Mouse (Mus musculus) heart, adult 2 months (tissue): ENCODE measurements around the gene Gpatch2. TPM values are rescaled to one million over a fixed set of nuclear protein-coding genes. Genes with fewer than 3 reads are reported as not detected.

Source experiments
- DNase-seq, 2 experiments: peaks; one replicate each; pipeline ENCODE4 v3.0.0; 2021
- H3K27ac ChIP-seq: fragments of 200-600 bp; 2 replicates; pipeline ENCODE4 v1.8.1; 2022
- H3K27me3 ChIP-seq: fragments of 200-500 bp; 2 replicates; pipeline ENCODE4 v1.6.1; 2012; ENCODE audit warnings: mild to moderate bottlenecking, low read length, inconsistent platforms, mixed read lengths; ENCODE audit not compliant: control insufficient read depth, insufficient read depth
- H3K36me3 ChIP-seq: fragments of 200-500 bp; 2 replicates; pipeline ENCODE4 v1.6.1; 2012; ENCODE audit warnings: low read length, inconsistent platforms; ENCODE audit not compliant: control insufficient read depth, insufficient read depth
- H3K4me1 ChIP-seq: fragments of 200-500 bp; 2 replicates; pipeline ENCODE4 v1.6.1; 2011; ENCODE audit warnings: low read length; ENCODE audit not compliant: control insufficient read depth, insufficient read depth
- H3K4me3 ChIP-seq: fragments of 200-600 bp; 2 replicates; pipeline ENCODE4 v1.8.1; 2022
- H3K79me2 ChIP-seq: fragments of 200-500 bp; replicated peaks from 2 replicates; pipeline ENCODE4 v1.6.1; 2012; ENCODE audit warnings: mild to moderate bottlenecking, inconsistent platforms, low read length, moderate library complexity, mixed read lengths; ENCODE audit not compliant: control insufficient read depth, insufficient read depth
- H3K9ac ChIP-seq: fragments of 200-500 bp; 2 replicates; pipeline ENCODE4 v1.6.1; 2012; ENCODE audit warnings: low read depth, mild to moderate bottlenecking, control low read depth, inconsistent platforms, low read length, mixed read lengths
- CTCF ChIP-seq: fragments of 200-600 bp; IDR thresholded peaks from 2 replicates; pipeline ENCODE4 v1.8.1; 2022; ENCODE audit warnings: antibody characterized with exemption, mild to moderate bottlenecking, moderate library complexity
- EP300 ChIP-seq: fragments of 200-500 bp; IDR thresholded peaks from 2 replicates; pipeline ENCODE4 v1.6.1; 2011; ENCODE audit warnings: low read depth, low read length, control low read depth; ENCODE audit not compliant: insufficient read depth
- POLR2A ChIP-seq: fragments of 200-500 bp; IDR thresholded peaks from 2 replicates; pipeline ENCODE4 v1.6.1; 2011; ENCODE audit warnings: mild to moderate bottlenecking, low read depth, low read length, control low read depth; ENCODE audit not compliant: insufficient read depth
- WGBS: fragments of 180-500 bp; shearing (Covaris S2); methylation state at CpG from one replicate; pipeline ENCODE4 v1.1.7; 2018; 5-methylcytosine and 5-hydroxymethylcytosine counted together
- intact Hi-C: fragments of 180-260 bp; cut with DNase I; formaldehyde crosslinking; loops from one replicate; pipeline ENCODE4 v1.15.1; 2025
- long read RNA-seq: library from polyadenylated mRNA; stranded (forward); transcript quantifications from one replicate; pipeline ENCODE4 v2.0.0, GENCODE M21; 2021
- polyA plus RNA-seq: library from polyadenylated mRNA; depleted of rRNA; stranded (reverse); fragments of >200 nt; gene quantifications from 2 replicates; pipeline ENCODE4 v1.2.3, GENCODE M21; 2012; rRNA removed
- total RNA-seq, 2 experiments: library from RNA; stranded (reverse); gene quantifications; 2 replicates each; pipeline ENCODE4 v1.2.3; 2021

Gene Gpatch2
- 10 to 100 TPM; 10.1 to 10.5 TPM for total RNA-seq
- 5.9 and 8.6 TPM in 2 replicates for polyA plus RNA-seq
- long read RNA-seq, full-length matches to known transcripts, result 1 of 1 reads
- long read RNA-seq, partial matches to known transcripts, result 0 of 1 reads
- long read RNA-seq, other reads (novel, unspliced or antisense), result 0 of 1 reads

- WGBS, result under 1% methylated on average over 58 of the region's 58 CpGs
- intact Hi-C loops, result no loop called here
These were observed at the start of gene Gpatch2, which contains the start of gene Spata17 for GRCm38 (mm10) chr1:187215181-187216116. Gene Gpatch2, plus strand, starts transcription at chr1:187215508. Gene Spata17, minus strand, starts transcription at chr1:187215465.

GRCm38 (mm10) chr1:187169646-187170045 lies 45.7 kb upstream of the Gpatch2 start:
- DNase-seq, result no peak
- Histone ChIP-seq H3K4me3 (no peak overlapping the region), H3K9ac (no peak overlapping the region), H3K27ac (no peak overlapping the region), H3K79me2 (no peaks in the 10 kb centered on the region), H3K27me3 (no peaks in the 10 kb centered on the region), H3K36me3 (no peaks in the 10 kb centered on the region), H3K4me1 (no peaks in the 10 kb centered on the region)
- 72% methylated on average over 7 of the region's 7 CpGs for WGBS
- TF ChIP-seq EP300 (no peak), CTCF (no peak), POLR2A (no peak)
- intact Hi-C loops, result no loop called here

More at GRCm38 (mm10) chr1:187215181-187216116, at the start of gene Gpatch2, which contains the start of gene Spata17:
- peak; percentile 84 to 86 for DNase-seq
- Histone ChIP-seq H3K36me3 (no peaks in the 10 kb centered on the region; the same call in 1 of the 2 replicates), H3K9ac (peak within 1 kb of the TSS; percentile 88), H3K27me3 (no peaks in the 10 kb centered on the region), H3K4me1 (no peaks in the 10 kb centered on the region; the same call in 1 of the 2 replicates), H3K79me2 (0 out of 2 replicates have a peak, but pooled peaks cover 1% of the 10 kb centered on the region), H3K27ac (peak within 1 kb of the TSS; percentile 93), H3K4me3 (peak within 1 kb of the TSS; percentile 76)
- TF ChIP-seq POLR2A (peak; percentile 68), EP300 (peak; percentile 67; the same call in 1 of the 2 replicates), CTCF (no peak)

GRCm38 (mm10) chr1:187170361-187170760 lies 44.9 kb upstream of the Gpatch2 start:
- H3K27ac ChIP-seq, result no peak overlapping the region
- no peak overlapping the region for H3K9ac ChIP-seq
- DNase-seq, result no peak
- 31% methylated on average over 3 of the region's 3 CpGs for WGBS
- intact Hi-C loops, result no loop called here
- H3K4me1 ChIP-seq, result no peaks in the 10 kb centered on the region
- no peaks in the 10 kb centered on the region for H3K27me3 ChIP-seq
- H3K79me2 ChIP-seq, result no peaks in the 10 kb centered on the region
- H3K4me3 ChIP-seq, result no peak overlapping the region
- no peak for TF ChIP-seq CTCF
- TF ChIP-seq EP300, result no peak
- TF ChIP-seq POLR2A, result no peak
- H3K36me3 ChIP-seq, result no peaks in the 10 kb centered on the region

GRCm38 (mm10) chr1:187175991-187176390 lies 39.3 kb upstream of the Gpatch2 start:
- Histone ChIP-seq H3K27me3 (no peaks in the 10 kb centered on the region), H3K27ac (no peak overlapping the region), H3K79me2 (no peaks in the 10 kb centered on the region), H3K4me3 (no peak overlapping the region), H3K4me1 (no peaks in the 10 kb centered on the region), H3K36me3 (no peaks in the 10 kb centered on the region), H3K9ac (no peak overlapping the region)
- 100% methylated on average over 1 of the region's 1 CpGs for WGBS
- no peak for DNase-seq
- intact Hi-C loops, result no loop called here
- TF ChIP-seq CTCF, result no peak
- no peak for TF ChIP-seq POLR2A
- TF ChIP-seq EP300, result no peak

- H3K27me3 ChIP-seq, result no peaks in the 10 kb centered on the region
- intact Hi-C loops, result no loop called here
- no peak overlapping the region for H3K9ac ChIP-seq
- H3K27ac ChIP-seq, result no peak overlapping the region
- TF ChIP-seq CTCF, result no peak
- TF ChIP-seq POLR2A, result no peak
- no peak for TF ChIP-seq EP300
- 72% methylated on average over 1 of the region's 1 CpGs for WGBS
- no peaks in the 10 kb centered on the region for H3K79me2 ChIP-seq
- no peak for DNase-seq
- H3K4me1 ChIP-seq, result no peaks in the 10 kb centered on the region
- H3K4me3 ChIP-seq, result no peak overlapping the region
- no peaks in the 10 kb centered on the region for H3K36me3 ChIP-seq
These were observed 36.8 kb upstream of the Gpatch2 start for GRCm38 (mm10) chr1:187178546-187178945.
